Mouse (Mus musculus) myocyte (in vitro differentiated cells): Measurements from ENCODE around the gene Prdm11. TPM values are rescaled to one million over a fixed set of nuclear protein-coding genes. Genes with fewer than 3 reads are reported as not detected.
A peak's percentile ranks its signal among the peaks of the same experiment; 100 is the strongest.

Source experiments
- H3K27me3 ChIP-seq: one replicate; pipeline ENCODE4 v1.6.1; 2011; ENCODE audit not compliant: control insufficient read depth, insufficient read depth, insufficient read length
- H3K36me3 ChIP-seq: one replicate; pipeline ENCODE4 v1.6.1; 2011; ENCODE audit not compliant: control insufficient read depth, insufficient read depth
- H3K4me2 ChIP-seq: one replicate; pipeline ENCODE4 v1.6.1; 2011; ENCODE audit warnings: low read depth, control low read depth
- H3K4me3 ChIP-seq: one replicate; pipeline ENCODE4 v1.5.1; 2011; ENCODE audit warnings: mild to moderate bottlenecking, control low read depth, moderate library complexity
- H3K79me2 ChIP-seq: one replicate; pipeline ENCODE4 v1.6.1; 2011; ENCODE audit not compliant: control insufficient read depth, insufficient read depth
- H3ac ChIP-seq: one replicate; pipeline ENCODE4 v1.6.1; 2011; ENCODE audit not compliant: control insufficient read depth, insufficient read length
- CEBPB ChIP-seq: IDR thresholded peaks from 2 replicates; pipeline ENCODE4 v1.6.1; 2011; ENCODE audit warnings: mild to moderate bottlenecking, moderate library complexity; ENCODE audit not compliant: poor library complexity, insufficient read depth, severe bottlenecking
- E2F4 ChIP-seq: IDR thresholded peaks from one replicate; pipeline ENCODE4 v1.6.1; 2011; ENCODE audit warnings: mild to moderate bottlenecking, control low read depth, moderate library complexity; ENCODE audit not compliant: insufficient read depth
- MAX ChIP-seq: IDR thresholded peaks from one replicate; pipeline ENCODE4 v1.6.1; 2011; ENCODE audit warnings: low read depth, mild to moderate bottlenecking, control low read depth
- MYOD1 ChIP-seq, 3 experiments: IDR thresholded peaks; one replicate each; pipeline ENCODE4 v1.6.1; 2011; ENCODE audit warnings: control low read depth in 2 of 3, low read depth in 2 of 3, mild to moderate bottlenecking in 2 of 3, moderate library complexity in 1 of 3; ENCODE audit not compliant: insufficient read length in 2 of 3, control insufficient read depth in 1 of 3
- MYOG ChIP-seq, 3 experiments: IDR thresholded peaks; one replicate each; pipeline ENCODE4 v1.6.1; 2011; ENCODE audit warnings: control low read depth in 2 of 3, low read depth in 2 of 3, mild to moderate bottlenecking in 2 of 3; ENCODE audit not compliant: insufficient read length in 2 of 3, control insufficient read depth in 1 of 3, insufficient read depth in 1 of 3
- POLR2A ChIP-seq: IDR thresholded peaks from one replicate; pipeline ENCODE4 v1.6.1; 2011; ENCODE audit warnings: low read depth, mild to moderate bottlenecking, control low read depth, moderate library complexity; ENCODE audit not compliant: insufficient read length
- POLR2AphosphoS2 ChIP-seq: IDR thresholded peaks from one replicate; pipeline ENCODE4 v1.6.1; 2011; ENCODE audit warnings: low read depth, control low read depth; ENCODE audit not compliant: insufficient read length
- REST ChIP-seq: IDR thresholded peaks from one replicate; pipeline ENCODE4 v1.6.1; 2011; ENCODE audit warnings: mild to moderate bottlenecking, control low read depth, moderate library complexity; ENCODE audit not compliant: insufficient read depth, insufficient read length
- SRF ChIP-seq: IDR thresholded peaks from one replicate; pipeline ENCODE4 v1.6.1; 2011; ENCODE audit warnings: low read depth; ENCODE audit not compliant: control insufficient read depth, insufficient read length
- TCF12 ChIP-seq: IDR thresholded peaks from one replicate; pipeline ENCODE4 v1.6.1; 2011; ENCODE audit warnings: mild to moderate bottlenecking, control low read depth; ENCODE audit not compliant: poor library complexity, insufficient read depth, severe bottlenecking
- TCF3 ChIP-seq: IDR thresholded peaks from one replicate; pipeline ENCODE4 v1.6.1; 2011; ENCODE audit warnings: low read depth, control low read depth; ENCODE audit not compliant: insufficient read length
- USF1 ChIP-seq: IDR thresholded peaks from one replicate; pipeline ENCODE4 v1.6.1; 2011; ENCODE audit warnings: low read depth, mild to moderate bottlenecking, control low read depth, moderate library complexity
- polyA plus RNA-seq: library from polyadenylated mRNA; unstranded; fragments of >200 nt; fragmentation: generic; extraction: Trizol; gene quantifications from one replicate; pipeline ENCODE4 v1.2.1, GENCODE M21; 2012; ENCODE audit warnings: missing spikeins

The Prdm11 gene
- polyA plus RNA-seq, 1 experiment, result 0.78 TPM

GRCm38 (mm10) chr2:93047036-93047435 is 1.1 kb upstream of the Prdm11 start:
- TF ChIP-seq REST (no peak), MAX (no peak), MYOD1 (IDR thresholded peaks at IDR 0.05; ENCODE audit: control insufficient read depth in 1 of 3, insufficient read length in 2 of 3, low read depth in 2 of 3) (no peak), POLR2AphosphoS2 (no peak), TCF3 (no peak), MYOG (IDR thresholded peaks at IDR 0.05; ENCODE audit: control insufficient read depth in 1 of 3, insufficient read depth in 1 of 3, insufficient read length in 2 of 3, low read depth in 2 of 3) (no peak), CEBPB (no peak), USF1 (no peak), POLR2A (no peak), TCF12 (no peak), SRF (no peak), E2F4 (no peak)
- Histone ChIP-seq H3K36me3 (no peaks in the 10 kb centered on the region), H3K27me3 (no peaks in the 10 kb centered on the region)

GRCm38 (mm10) chr2:93046509-93046835 is 505 bp upstream of the Prdm11 start:
- H3K79me2 ChIP-seq, result no peaks in the 10 kb centered on the region
- peak overlapping the region; percentile 87 for H3K4me2 ChIP-seq
- H3K4me3 ChIP-seq, result peak overlapping the region; percentile 21
- no peaks in the 10 kb centered on the region for H3K27me3 ChIP-seq
- H3K36me3 ChIP-seq, result no peaks in the 10 kb centered on the region
- peak overlapping the region; percentile 95 for H3ac ChIP-seq
- no peak for TF ChIP-seq TCF12
- no peak for TF ChIP-seq CEBPB
- TF ChIP-seq USF1, result no peak

More at GRCm38 (mm10) chr2:93047036-93047435, 1.1 kb upstream of the Prdm11 start:
- H3K4me3 ChIP-seq, result no peak overlapping the region
- no peak overlapping the region for H3ac ChIP-seq
- no peak overlapping the region for H3K4me2 ChIP-seq
- H3K79me2 ChIP-seq, result no peaks in the 10 kb centered on the region

- H3K36me3 ChIP-seq, result no peaks in the 10 kb centered on the region
- H3K79me2 ChIP-seq, result no peaks in the 10 kb centered on the region
- peak overlapping the region; percentile 87 for H3K4me2 ChIP-seq
- H3ac ChIP-seq, result peak overlapping the region; percentile 95
- TF ChIP-seq TCF3 (no peak), CEBPB (no peak), POLR2A (peak; percentile 90), SRF (peak; percentile 10), MYOD1 (IDR thresholded peaks at IDR 0.05; ENCODE audit: control insufficient read depth in 1 of 3, insufficient read length in 2 of 3, low read depth in 2 of 3) (no peak), MYOG (IDR thresholded peaks at IDR 0.05; ENCODE audit: control insufficient read depth in 1 of 3, insufficient read depth in 1 of 3, insufficient read length in 2 of 3, low read depth in 2 of 3) (peak in 1 of 3 experiments; percentile 3), TCF12 (no peak), E2F4 (no peak), POLR2AphosphoS2 (peak; percentile 75), USF1 (no peak), REST (no peak)
- peaks cover 5% of the 10 kb centered on the region for H3K27me3 ChIP-seq
- peak overlapping the region; percentile 21 for H3K4me3 ChIP-seq
Observed at GRCm38 (mm10) chr2:93045129-93045817, 694 bp downstream of the Prdm11 start.

DNA sequence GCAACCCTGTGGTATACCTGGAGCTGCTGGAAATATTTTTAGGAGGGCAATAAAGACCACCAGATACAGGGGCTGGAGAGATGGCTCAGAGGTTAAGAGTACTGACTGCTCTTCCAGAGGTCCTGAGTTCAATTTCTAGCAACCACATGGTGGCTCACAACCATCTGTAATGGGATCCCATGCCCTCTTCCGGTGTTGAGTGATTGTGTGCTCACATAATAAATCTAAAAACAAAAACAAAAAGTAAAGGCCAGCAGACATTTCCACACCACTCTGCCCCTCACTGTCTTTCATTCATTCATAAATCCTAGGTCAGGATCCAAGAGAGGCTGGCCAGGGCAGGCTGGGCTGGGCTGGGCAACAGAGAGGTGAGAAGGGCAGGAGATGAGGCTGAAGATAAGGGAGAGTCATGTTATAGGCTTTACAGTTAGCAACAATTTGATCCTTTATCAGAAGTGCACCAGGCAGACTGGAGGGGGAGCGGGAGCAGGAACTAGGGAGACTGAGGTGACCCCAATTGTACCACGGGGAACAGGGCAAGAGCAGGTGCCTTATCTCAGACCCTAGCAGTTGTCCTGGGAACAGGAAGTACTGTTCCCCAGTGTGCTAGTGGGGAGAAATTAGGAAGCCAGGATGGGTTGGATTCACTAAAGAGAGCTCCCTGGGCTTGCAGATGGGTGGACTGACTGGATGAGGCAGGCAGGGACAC is 2.4 kb downstream of the Prdm11 start:
- no peak overlapping the region for H3K4me2 ChIP-seq
- H3K79me2 ChIP-seq, result no peaks in the 10 kb centered on the region
- no peak overlapping the region for H3ac ChIP-seq
- H3K4me3 ChIP-seq, result no peak overlapping the region
- H3K27me3 ChIP-seq, result peaks cover 11% of the 10 kb centered on the region
- H3K36me3 ChIP-seq, result no peaks in the 10 kb centered on the region
- TF ChIP-seq E2F4 (no peak), SRF (no peak), CEBPB (no peak), POLR2A (no peak), TCF12 (no peak), MAX (no peak), MYOG (IDR thresholded peaks at IDR 0.05; ENCODE audit: control insufficient read depth in 1 of 3, insufficient read depth in 1 of 3, insufficient read length in 2 of 3, low read depth in 2 of 3) (no peak), POLR2AphosphoS2 (no peak), REST (no peak), USF1 (no peak), MYOD1 (IDR thresholded peaks at IDR 0.05; ENCODE audit: control insufficient read depth in 1 of 3, insufficient read length in 2 of 3, low read depth in 2 of 3) (no peak), TCF3 (no peak)

DNA sequence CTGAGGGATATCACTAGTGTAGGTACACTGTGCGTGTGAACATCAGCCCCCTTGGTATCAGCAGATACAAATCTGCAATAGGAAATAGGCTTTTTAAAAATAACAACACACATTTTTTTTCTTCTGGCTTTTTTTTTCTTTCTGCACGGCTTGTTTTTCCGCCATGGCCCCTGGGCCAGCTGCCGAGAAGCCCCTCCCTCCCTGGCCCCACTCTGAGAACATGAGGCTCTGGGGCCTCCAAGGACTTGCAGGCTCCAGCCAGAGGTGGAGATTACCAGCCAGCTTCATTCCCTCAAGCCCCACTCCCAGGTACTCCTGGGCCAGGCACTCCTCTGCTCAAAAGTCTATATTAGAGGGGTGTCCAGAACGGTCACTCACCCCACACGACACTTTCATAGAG is 4.5 kb downstream of the Prdm11 start:
- TF ChIP-seq MAX (no peak), POLR2A (no peak), CEBPB (no peak), USF1 (no peak), E2F4 (no peak), REST (no peak), MYOG (IDR thresholded peaks at IDR 0.05; ENCODE audit: control insufficient read depth in 1 of 3, insufficient read depth in 1 of 3, insufficient read length in 2 of 3, low read depth in 2 of 3) (no peak), SRF (no peak), TCF12 (no peak), POLR2AphosphoS2 (no peak), MYOD1 (IDR thresholded peaks at IDR 0.05; ENCODE audit: control insufficient read depth in 1 of 3, insufficient read length in 2 of 3, low read depth in 2 of 3) (no peak), TCF3 (no peak)
- H3K4me3 ChIP-seq, result no peak overlapping the region
- H3K36me3 ChIP-seq, result no peaks in the 10 kb centered on the region
- peaks cover 26% of the 10 kb centered on the region for H3K27me3 ChIP-seq
- no peak overlapping the region for H3K4me2 ChIP-seq
- H3ac ChIP-seq, result no peak overlapping the region
- H3K79me2 ChIP-seq, result no peaks in the 10 kb centered on the region
